Mouse (Mus musculus) kidney, postnatal 0 days (tissue): ENCODE data around the gene Macrod1. TPM values are rescaled to one million over a fixed set of nuclear protein-coding genes. Genes with fewer than 3 reads are reported as not detected.
"Not testable (repeated sequence)": the region's sequence is repeated elsewhere in the genome, so short reads cannot be mapped to it uniquely, and the experiment has no call there.

ENCODE experiments used
- ATAC-seq: fragments of 200-750 bp; cut with Nextera tagmentation; replicated peaks from 2 replicates; pipeline ENCODE4 v1.8.0; 2017; ENCODE audit warnings: low read depth, moderate number of reproducible peaks, moderate TSS enrichment, moderate library complexity; ENCODE audit not compliant: low FRiP score
- DNase-seq: peaks from one replicate; pipeline ENCODE4 v3.0.0-alpha.2; 2016; ENCODE audit warnings: low spot score
- H3K27ac ChIP-seq: fragments of 300-500 bp; sonication (generic); 2 replicates; pipeline ENCODE4 v1.5.1; 2014; ENCODE audit warnings: mild to moderate bottlenecking
- H3K27me3 ChIP-seq: fragments of 300-500 bp; sonication (generic); 2 replicates; pipeline ENCODE4 v1.6.1; 2014; ENCODE audit warnings: low read length, mixed read lengths; ENCODE audit not compliant: insufficient read depth
- H3K36me3 ChIP-seq: fragments of 300-500 bp; sonication (generic); 2 replicates; pipeline ENCODE4 v1.6.1; 2014; ENCODE audit warnings: low read length, mixed read lengths; ENCODE audit not compliant: insufficient read depth
- H3K4me1 ChIP-seq: fragments of 300-500 bp; sonication (generic); replicated peaks from 2 replicates; pipeline ENCODE4 v1.6.1; 2014; ENCODE audit warnings: antibody characterized with exemption, low read length, mixed read lengths; ENCODE audit not compliant: insufficient read depth
- H3K4me2 ChIP-seq: fragments of 300-500 bp; sonication (generic); 2 replicates; pipeline ENCODE4 v1.6.1; 2014; ENCODE audit warnings: mild to moderate bottlenecking, low read length, moderate library complexity, mixed read lengths
- H3K4me3 ChIP-seq: fragments of 300-500 bp; sonication (generic); replicated peaks from 2 replicates; pipeline ENCODE4 v1.5.1; 2014; ENCODE audit warnings: low read depth, low read length
- H3K9ac ChIP-seq: fragments of 300-500 bp; sonication (generic); 2 replicates; pipeline ENCODE4 v1.6.1; 2014; ENCODE audit warnings: low read depth, low read length
- H3K9me3 ChIP-seq: fragments of 300-500 bp; sonication (generic); replicated peaks from 2 replicates; pipeline ENCODE4 v1.6.1; 2016; ENCODE audit warnings: low read length, inconsistent platforms, mixed read lengths
- CTCF ChIP-seq: IDR thresholded peaks from 2 replicates; pipeline ENCODE4 v1.5.1; 2016; ENCODE audit warnings: antibody characterized with exemption, low read depth, mild to moderate bottlenecking, moderate library complexity
- WGBS: fragments of 180-500 bp; shearing (Covaris S2); extraction: QIAGEN DNeasy Blood & Tissue Kit; methylation state at CpG from one replicate; pipeline ENCODE4 v1.1.7; 2014; 5-methylcytosine and 5-hydroxymethylcytosine counted together
- polyA plus RNA-seq: library from polyadenylated mRNA; unstranded; fragments of >200 nt; fragmentation: Nextera tagmentation; extraction: Ambion mirVana; gene quantifications from 2 replicates; pipeline ENCODE4 v1.2.1, GENCODE M21; 2015

Gene Macrod1
- polyA plus RNA-seq, 1 experiment from 2014 or later: 35.5 TPM

- WGBS: under 1% methylated on average over 32 of the region's 35 CpGs
- H3K4me1 ChIP-seq: peaks cover 10% of the 10 kb centered on the region; the same call in 1 of the 2 replicates
- peak; percentile 25 for ATAC-seq
Observed at GRCm38 (mm10) chr19:7039088-7039720, 17.4 kb upstream of the Macrod1 start.

GRCm38 (mm10) chr19:7039841-7040636, 16.6 kb upstream of the Macrod1 start, which contains the start of gene Stip1:
Gene Stip1, minus strand, starts transcription at chr19:7039967.
- peak; percentile 99 for ATAC-seq
- Histone ChIP-seq H3K4me2 (peak within 1 kb of the TSS; percentile 65), H3K4me1 (peaks cover 10% of the 10 kb centered on the region; the same call in 1 of the 2 replicates), H3K27ac (peak within 1 kb of the TSS; percentile 87), H3K4me3 (peak within 1 kb of the TSS; percentile 94), H3K36me3 (peaks cover 3% of the 10 kb centered on the region; the same call in 1 of the 2 replicates), H3K9ac (peak within 1 kb of the TSS; percentile 91), H3K27me3 (no peaks in the 10 kb centered on the region), H3K9me3 (no peaks in the 10 kb centered on the region)
- peak; percentile 60 for TF ChIP-seq CTCF
- WGBS: under 1% methylated on average over 49 of the region's 49 CpGs
- peak; percentile 100 for DNase-seq

More at GRCm38 (mm10) chr19:7039088-7039720, 17.4 kb upstream of the Macrod1 start:
- no peaks in the 10 kb centered on the region for H3K27me3 ChIP-seq
- peaks cover 8% of the 10 kb centered on the region; the same call in 1 of the 2 replicates for H3K36me3 ChIP-seq
- DNase-seq: peak; percentile 63
- H3K27ac ChIP-seq: peak overlapping the region; percentile 87
- no peak for TF ChIP-seq CTCF
- H3K9me3 ChIP-seq: no peaks in the 10 kb centered on the region
- peak overlapping the region; percentile 94 for H3K4me3 ChIP-seq
- H3K9ac ChIP-seq: peak overlapping the region; percentile 91
- peak overlapping the region; percentile 56 for H3K4me2 ChIP-seq

GRCm38 (mm10) chr19:7040637-7041130, 15.9 kb upstream of the Macrod1 start:
- no peak for DNase-seq
- no peak for TF ChIP-seq CTCF
- H3K27me3 ChIP-seq: no peaks in the 10 kb centered on the region
- peak overlapping the region; percentile 87 for H3K27ac ChIP-seq
- H3K4me1 ChIP-seq: peaks cover 10% of the 10 kb centered on the region; the same call in 1 of the 2 replicates
- peak overlapping the region; percentile 65 for H3K4me2 ChIP-seq
- H3K4me3 ChIP-seq: peak overlapping the region; percentile 47
- no peak for ATAC-seq
- peak overlapping the region; percentile 62 for H3K9ac ChIP-seq
- no peaks in the 10 kb centered on the region for H3K9me3 ChIP-seq
- 21% methylated on average over 13 of the region's 13 CpGs for WGBS
- no peaks in the 10 kb centered on the region for H3K36me3 ChIP-seq

- WGBS: 90% methylated on average over 2 of the region's 2 CpGs
- no peak for ATAC-seq
- DNase-seq: no peak
- no peaks in the 10 kb centered on the region for H3K9me3 ChIP-seq
- no peak overlapping the region for H3K4me3 ChIP-seq
- no peaks in the 10 kb centered on the region for H3K27me3 ChIP-seq
- no peaks in the 10 kb centered on the region for H3K36me3 ChIP-seq
- H3K9ac ChIP-seq: no peak overlapping the region
- peaks cover 10% of the 10 kb centered on the region; the same call in 1 of the 2 replicates for H3K4me1 ChIP-seq
- no peak overlapping the region for H3K4me2 ChIP-seq
- no peak for TF ChIP-seq CTCF
- peak overlapping the region; percentile 87; the same call in 1 of the 2 replicates for H3K27ac ChIP-seq
Observed at GRCm38 (mm10) chr19:7041171-7041570, 15.4 kb upstream of the Macrod1 start.

GRCm38 (mm10) chr19:7044279-7044678, 12.3 kb upstream of the Macrod1 start:
- H3K9ac ChIP-seq: no peak overlapping the region
- no peaks in the 10 kb centered on the region for H3K36me3 ChIP-seq
- no peak overlapping the region for H3K27ac ChIP-seq
- TF ChIP-seq CTCF: no peak
- ATAC-seq (no peak), DNase-seq (no peak)
- H3K4me3 ChIP-seq: no peak overlapping the region
- 42% methylated on average over 4 of the region's 4 CpGs for WGBS
- no peaks in the 10 kb centered on the region for H3K27me3 ChIP-seq
- no peak overlapping the region for H3K4me2 ChIP-seq
- no peaks in the 10 kb centered on the region for H3K4me1 ChIP-seq
- H3K9me3 ChIP-seq: no peaks in the 10 kb centered on the region

- Histone ChIP-seq H3K27ac (no peak overlapping the region), H3K4me3 (no peak overlapping the region), H3K9ac (no peak overlapping the region), H3K4me1 (no peaks in the 10 kb centered on the region), H3K9me3 (no peaks in the 10 kb centered on the region), H3K27me3 (no peaks in the 10 kb centered on the region), H3K4me2 (no peak overlapping the region), H3K36me3 (no peaks in the 10 kb centered on the region)
- ATAC-seq (no peak), DNase-seq (no peak)
- 22% methylated on average over 4 of the region's 4 CpGs for WGBS
- TF ChIP-seq CTCF: no peak
Observed at GRCm38 (mm10) chr19:7044706-7045105, 11.9 kb upstream of the Macrod1 start.

- H3K4me3 ChIP-seq, DNase-seq, H3K36me3 ChIP-seq, ATAC-seq, H3K27me3 ChIP-seq, H3K27ac ChIP-seq, H3K9ac ChIP-seq, H3K9me3 ChIP-seq, H3K4me2 ChIP-seq: not testable (repeated sequence)
- H3K4me1 ChIP-seq: peaks cover 12% of the 10 kb centered on the region; the same call in 1 of the 2 replicates
- WGBS: 80% methylated on average over 4 of the region's 4 CpGs
Observed at GRCm38 (mm10) chr19:7053382-7053781, 3.2 kb upstream of the Macrod1 start.
